Mouse (Mus musculus): ENCODE results near the gene Nfatc3.
"Not testable (repeated sequence)": the region's sequence is repeated elsewhere in the genome, so short reads cannot be mapped to it uniquely, and the experiment has no call there.

Nfatc3 gene

GRCm38 (mm10) chr8:106058731-106059612 is at the start of gene Nfatc3:
Nfatc3 (plus strand) TSS chr8:106058840.
- in situ Hi-C loops (cut with MboI; ENCODE audit: unreplicated experiment in 2 of 2): loop anchor here in 1 of 2 experiments (10.0 kb wide), 1 partner anchor 454 kb away; the partner anchor contains the start of gene Ripor1

DNA sequence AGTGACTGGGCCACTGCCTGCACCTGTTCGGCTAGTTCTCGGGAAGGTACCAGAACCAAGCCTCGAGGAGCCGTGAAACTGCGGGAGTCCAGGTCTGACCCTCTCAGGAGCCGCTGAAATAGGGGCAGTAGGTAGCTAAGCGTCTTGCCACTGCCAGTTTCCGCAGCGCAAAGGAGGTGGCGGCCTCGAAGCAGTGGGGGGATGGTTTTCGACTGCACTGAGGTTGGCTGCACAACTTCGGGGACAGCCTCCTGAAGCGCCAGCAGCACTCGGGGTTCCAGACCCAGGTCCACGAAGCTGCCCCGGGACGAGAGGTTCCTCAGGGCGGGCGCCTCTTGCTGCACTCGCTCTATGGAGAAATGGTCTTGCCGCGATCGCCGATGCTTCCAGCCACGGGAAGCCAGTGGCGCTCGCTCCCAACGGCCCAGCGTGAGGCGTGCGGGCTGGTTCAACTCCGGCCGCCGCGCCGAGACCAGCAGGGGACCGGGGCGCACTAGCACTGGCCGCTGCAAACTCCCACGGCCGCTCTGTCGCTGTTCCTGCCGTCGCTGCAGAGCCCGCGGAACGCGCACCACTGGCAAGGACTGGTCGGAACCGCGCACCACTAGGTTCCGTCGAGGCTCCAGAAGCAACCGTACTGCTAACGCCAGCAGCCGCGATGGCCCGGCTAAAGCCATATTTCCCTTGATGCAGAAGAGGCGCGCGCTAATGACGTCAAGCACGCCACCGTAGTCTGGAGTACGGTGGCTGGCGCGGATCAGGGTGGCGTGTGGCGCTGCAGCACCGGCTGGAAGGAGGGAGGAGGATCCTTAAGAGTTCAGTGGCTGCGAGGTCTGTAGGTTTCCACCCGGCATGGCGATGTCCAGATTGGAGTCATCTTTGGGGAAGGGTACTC is 47.6 kb upstream of the Nfatc3 start:
- in situ Hi-C loops (cut with MboI; ENCODE audit: unreplicated experiment in 2 of 2): no loop called here

DNA sequence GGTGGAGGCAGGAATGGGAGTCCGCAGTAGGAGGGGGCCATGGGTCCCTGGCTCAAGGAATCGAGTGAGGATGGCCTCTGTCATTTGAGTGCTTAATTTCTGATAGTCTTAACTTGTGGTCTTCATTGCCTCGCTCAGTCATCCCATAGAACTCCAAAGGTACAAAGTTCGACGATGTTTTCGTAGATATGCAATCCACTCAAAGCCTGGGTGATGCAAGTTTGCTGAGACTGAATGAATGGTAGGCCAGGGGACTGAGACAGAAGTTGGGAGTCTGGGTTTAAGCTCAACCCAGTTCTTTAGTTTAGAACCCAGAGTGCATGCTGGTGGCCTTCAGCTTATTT is 47.0 kb upstream of the Nfatc3 start, which contains the start of gene Ddx28:
TSS of gene Ddx28 (minus strand) at position 240 of the 344 bp plus-strand sequence.
- in situ Hi-C loops (cut with MboI; ENCODE audit: unreplicated experiment in 2 of 2): no loop called here

DNA sequence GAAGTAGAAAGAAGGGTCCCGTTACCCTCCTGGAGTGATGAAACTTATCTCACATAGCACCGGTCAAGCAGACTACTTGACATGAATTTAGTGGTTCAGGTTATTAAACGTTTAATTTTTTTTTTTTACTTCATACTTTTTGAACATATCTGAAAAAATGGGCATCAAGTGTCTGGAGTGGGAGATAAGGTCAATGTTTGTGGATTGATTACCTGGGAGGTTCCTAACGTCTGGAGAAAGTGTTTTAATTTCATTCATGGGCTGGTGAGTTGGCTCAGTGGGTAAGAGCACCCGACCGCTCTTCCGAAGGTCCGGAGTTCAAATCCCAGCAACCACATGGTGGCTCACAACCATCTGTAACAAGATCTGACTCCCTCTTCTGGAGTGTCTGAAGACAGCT is 46.4 kb upstream of the Nfatc3 start:
- in situ Hi-C loops (cut with MboI; ENCODE audit: unreplicated experiment in 2 of 2): not testable (repeated sequence)

DNA sequence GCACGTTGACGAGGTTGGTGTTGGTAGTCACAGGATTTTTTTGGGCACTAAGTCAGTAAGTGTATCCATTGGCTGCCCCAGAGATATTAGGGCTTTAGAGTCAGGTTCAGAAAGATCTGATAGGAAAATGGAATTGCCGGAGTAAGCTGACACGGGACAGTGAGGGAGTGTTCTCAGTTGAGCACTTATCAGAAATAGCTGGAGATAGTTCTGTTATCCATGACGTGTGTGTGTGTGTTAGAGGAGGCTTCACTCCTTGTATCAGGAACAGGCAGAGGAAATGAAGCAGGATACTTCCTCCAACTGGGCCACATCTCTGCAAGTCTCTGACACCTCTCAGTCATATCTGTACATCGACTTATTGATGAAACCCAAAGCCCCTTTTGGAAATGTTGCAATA is 42.4 kb upstream of the Nfatc3 start:
- in situ Hi-C loops (cut with MboI; ENCODE audit: unreplicated experiment in 2 of 2): loop anchor here in 1 of 2 experiments (5.0 kb wide), 1 partner anchor 124 kb away; the partner anchor contains the start of gene Nrn1l

- in situ Hi-C loops (cut with MboI; ENCODE audit: unreplicated experiment in 2 of 2): loop anchor here in 1 of 2 experiments (5.0 kb wide), 1 partner anchor 125 kb away; the partner anchor contains the start of gene Nrn1l
These were observed 41.5 kb upstream of the Nfatc3 start for GRCm38 (mm10) chr8:106017130-106017529.

GRCm38 (mm10) chr8:106018039-106018438 is 40.6 kb upstream of the Nfatc3 start:
- in situ Hi-C loops (cut with MboI; ENCODE audit: unreplicated experiment in 2 of 2): loop anchor here in 1 of 2 experiments (5.0 kb wide), 1 partner anchor 126 kb away; the partner anchor contains the start of gene Nrn1l

DNA sequence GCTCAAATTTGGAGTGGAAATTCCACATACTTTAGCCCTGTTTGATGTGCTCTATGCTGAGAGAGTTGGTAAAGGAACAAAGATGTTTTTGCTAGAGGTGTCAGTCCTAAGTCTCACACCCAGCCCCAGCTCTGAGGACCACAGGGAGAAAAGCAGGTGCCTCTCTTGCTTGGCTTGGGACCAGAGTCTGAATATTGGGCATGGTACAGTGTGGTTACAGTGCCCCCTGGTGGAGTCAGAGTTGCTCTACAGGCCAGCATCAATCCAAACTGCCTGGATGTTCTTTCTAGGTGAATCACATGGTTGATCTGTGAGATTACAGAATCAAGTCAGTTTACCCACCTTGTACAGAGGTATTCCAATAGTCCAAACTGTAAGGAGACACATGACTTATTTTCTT is 36.2 kb upstream of the Nfatc3 start:
- in situ Hi-C loops (cut with MboI; ENCODE audit: unreplicated experiment in 2 of 2): loop anchor here (5.0 kb wide), 3 partner anchors 35 to 310 kb away; partner anchors contain the start of gene Psmb10 (in 1 of the 2)

DNA sequence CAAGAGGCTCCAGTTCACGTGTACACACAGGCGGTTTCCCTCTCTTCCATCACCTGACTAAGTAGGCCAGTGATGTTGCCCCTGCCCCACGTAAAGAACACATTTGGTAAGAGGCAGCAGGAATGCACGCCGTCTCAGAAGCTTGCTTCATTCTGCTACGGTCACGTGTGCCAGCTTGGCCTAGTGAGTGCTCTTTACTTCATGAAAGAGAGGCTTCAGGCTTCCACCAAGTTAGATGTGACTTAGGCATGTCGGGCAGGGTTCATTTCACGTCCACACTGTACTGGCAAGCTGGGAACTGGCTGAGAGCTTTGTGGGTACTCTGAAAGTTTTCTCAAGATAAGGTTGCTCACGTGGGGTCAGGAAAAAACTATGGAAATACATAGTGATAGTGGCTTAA is 19.9 kb upstream of the Nfatc3 start:
- in situ Hi-C loops (cut with MboI; ENCODE audit: unreplicated experiment in 2 of 2): no loop called here

- in situ Hi-C loops (cut with MboI; ENCODE audit: unreplicated experiment in 2 of 2): loop anchor here in 1 of 2 experiments (5.0 kb wide), 1 partner anchor 43 kb away; no protein-coding TSS in a partner anchor
These were observed 19.0 kb upstream of the Nfatc3 start for GRCm38 (mm10) chr8:106039605-106040004.

DNA sequence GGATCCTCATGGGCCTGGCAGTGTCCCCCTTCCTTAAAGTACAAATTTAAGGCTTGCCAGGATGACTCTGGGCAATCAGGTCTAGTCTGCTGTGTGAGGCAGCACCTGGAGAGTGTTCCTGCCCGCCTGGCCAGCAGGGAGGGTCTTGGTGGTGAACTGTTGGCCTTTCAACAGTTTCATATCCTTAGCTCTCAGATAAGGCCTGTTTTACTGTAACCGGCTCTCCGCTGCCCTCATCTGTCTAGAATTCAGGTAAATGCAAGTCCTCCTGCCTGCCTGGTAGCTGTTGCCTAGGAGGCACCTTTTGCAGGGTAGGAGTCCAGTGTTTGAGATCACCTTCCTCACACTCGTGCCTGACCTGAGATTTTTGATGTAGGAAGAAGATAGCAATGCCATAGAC is 18.4 kb upstream of the Nfatc3 start:
- in situ Hi-C loops (cut with MboI; ENCODE audit: unreplicated experiment in 2 of 2): loop anchor here in 1 of 2 experiments (5.0 kb wide), 1 partner anchor 42 kb away; no protein-coding TSS in a partner anchor

- in situ Hi-C loops (cut with MboI; ENCODE audit: unreplicated experiment in 2 of 2): loop anchor here in 1 of 2 experiments (5.0 kb wide), 1 partner anchor 39 kb away; no protein-coding TSS in a partner anchor
These were observed 15.6 kb upstream of the Nfatc3 start for GRCm38 (mm10) chr8:106043055-106043454.

DNA sequence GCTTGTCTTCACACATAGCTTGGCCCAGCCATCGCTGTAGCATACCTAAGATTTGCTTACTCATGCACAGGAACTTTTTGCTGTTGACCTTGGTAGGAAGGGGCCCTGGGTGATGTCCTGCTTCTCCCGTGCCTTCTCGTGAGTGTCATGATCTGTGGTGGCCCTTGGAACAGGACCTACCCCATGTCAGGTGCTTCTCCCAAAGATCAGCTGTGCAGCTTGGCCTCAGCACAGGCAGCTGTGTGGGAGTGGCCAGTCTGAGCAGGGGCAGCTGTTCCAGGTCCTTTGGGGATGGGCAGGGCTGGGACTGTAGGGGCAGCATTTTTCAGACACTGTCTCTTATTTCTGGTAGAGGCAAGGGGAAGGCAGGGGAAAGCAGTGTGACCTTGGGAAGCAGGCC is 14.5 kb upstream of the Nfatc3 start:
- in situ Hi-C loops (cut with MboI; ENCODE audit: unreplicated experiment in 2 of 2): loop anchor here in 1 of 2 experiments (5.0 kb wide), 1 partner anchor 38 kb away; no protein-coding TSS in a partner anchor

GRCm38 (mm10) chr8:106046872-106047559 is 11.6 kb upstream of the Nfatc3 start:
- in situ Hi-C loops (cut with MboI; ENCODE audit: unreplicated experiment in 2 of 2): no loop called here

DNA sequence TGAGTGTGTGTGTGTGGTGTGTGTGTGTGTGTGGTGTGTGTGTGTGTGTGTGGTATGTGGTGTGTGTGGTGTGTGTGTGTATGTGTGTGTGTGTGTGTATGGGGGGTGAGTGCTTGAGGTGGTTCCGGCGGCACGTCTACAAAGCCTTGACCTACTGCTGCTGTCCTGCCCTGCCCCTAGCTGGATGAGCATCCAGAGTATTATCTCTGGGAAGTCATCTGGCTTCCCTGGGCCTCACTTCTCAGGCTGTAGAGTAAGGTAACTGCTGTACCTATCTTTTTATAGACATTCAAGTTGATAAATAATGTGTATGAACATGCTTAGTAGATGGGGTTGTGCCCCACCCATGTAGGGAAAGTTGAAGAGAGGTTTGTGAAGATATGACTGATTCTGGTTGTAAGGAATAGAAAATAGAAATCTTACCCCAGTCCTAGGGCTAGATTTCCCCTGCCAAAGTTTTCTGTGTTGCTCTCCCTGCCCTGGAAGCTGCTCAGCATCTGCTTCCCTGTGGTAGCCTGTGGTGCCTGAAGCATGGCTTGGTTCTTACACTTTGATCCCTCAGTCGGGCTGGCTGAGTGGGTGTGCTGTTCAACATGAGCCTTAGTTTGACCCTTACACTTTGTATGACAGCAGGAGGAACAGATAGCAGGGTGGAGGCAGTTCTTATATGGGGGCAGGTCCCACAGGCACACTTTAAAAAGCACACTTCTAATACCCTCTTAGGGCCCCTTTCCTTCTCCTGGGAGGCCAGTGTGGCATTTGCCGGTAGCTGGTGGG is 10.6 kb upstream of the Nfatc3 start:
- in situ Hi-C loops (cut with MboI; ENCODE audit: unreplicated experiment in 2 of 2): no loop called here

- in situ Hi-C loops (cut with MboI; ENCODE audit: unreplicated experiment in 2 of 2): loop anchor here in 1 of 2 experiments (10.0 kb wide), 1 partner anchor 445 kb away; the partner anchor contains the start of gene Ripor1
These were observed 8.8 kb upstream of the Nfatc3 start for GRCm38 (mm10) chr8:106049840-106050239.

DNA sequence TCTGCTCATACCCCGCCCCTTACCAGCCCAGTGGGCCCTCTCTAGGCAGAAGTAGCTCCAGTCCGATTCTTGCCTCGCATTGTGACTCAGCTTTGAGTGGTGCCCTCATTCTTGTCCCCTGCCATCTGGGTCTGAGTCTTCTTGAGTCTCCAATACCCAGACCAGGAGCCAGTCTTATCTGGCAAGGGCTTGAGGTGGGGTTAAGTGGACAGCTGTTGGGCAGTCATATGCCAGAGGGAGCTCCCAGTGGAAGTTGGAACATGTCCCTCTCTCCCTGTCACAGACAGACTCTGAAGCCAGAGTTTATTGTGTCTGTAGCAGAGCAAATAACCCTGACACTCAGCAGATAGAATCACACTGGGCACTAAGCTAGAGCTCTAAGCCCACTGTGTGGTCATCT is 7.6 kb upstream of the Nfatc3 start:
- in situ Hi-C loops (cut with MboI; ENCODE audit: unreplicated experiment in 2 of 2): loop anchor here in 1 of 2 experiments (10.0 kb wide), 1 partner anchor 446 kb away; the partner anchor contains the start of gene Ripor1

GRCm38 (mm10) chr8:106052510-106053089 is 6.0 kb upstream of the Nfatc3 start:
- in situ Hi-C loops (cut with MboI; ENCODE audit: unreplicated experiment in 2 of 2): loop anchor here in 1 of 2 experiments (10.0 kb wide), 1 partner anchor 448 kb away; the partner anchor contains the start of gene Ripor1
